Mouse (Mus musculus) ES-E14 (cell line): ENCODE results near the gene Cox8a.

Source experiments
- CHD2 ChIP-seq: IDR thresholded peaks from 2 replicates; pipeline ENCODE4 v1.6.1; 2014; ENCODE audit warnings: mild to moderate bottlenecking, low read depth, low read length, inconsistent platforms
- HCFC1 ChIP-seq: IDR thresholded peaks from 2 replicates; pipeline ENCODE4 v1.6.1; 2012; ENCODE audit warnings: low read length, inconsistent platforms, borderline replicate concordance; ENCODE audit not compliant: insufficient read depth
- MAFK ChIP-seq: IDR thresholded peaks from 2 replicates; pipeline ENCODE4 v1.6.1; 2014; ENCODE audit warnings: mild to moderate bottlenecking, low read depth, low read length, inconsistent platforms; ENCODE audit not compliant: insufficient read depth
- ZC3H11A ChIP-seq: IDR thresholded peaks from 2 replicates; pipeline ENCODE4 v1.6.1; 2012; ENCODE audit warnings: low read depth, mild to moderate bottlenecking, inconsistent platforms, low read length, borderline replicate concordance
- ZNF384 ChIP-seq: IDR thresholded peaks from 2 replicates; pipeline ENCODE4 v1.6.1; 2012; ENCODE audit warnings: low read depth, low read length, inconsistent platforms

- no peak for TF ChIP-seq CHD2
- no peak for TF ChIP-seq HCFC1
- TF ChIP-seq ZNF384 = no peak
- TF ChIP-seq ZC3H11A = no peak
- no peak for TF ChIP-seq MAFK
These were observed 39.5 kb downstream of the Cox8a start for GRCm38 (mm10) chr19:7177804-7178511.
